Mouse (Mus musculus): Measurements from ENCODE around the gene Stk24. TPM values are rescaled to one million over a fixed set of nuclear protein-coding genes. Genes with fewer than 3 reads are reported as not detected.
A peak's percentile ranks its signal among the peaks of the same experiment; 100 is the strongest.

Stk24 gene
- total RNA-seq, 1 experiment from 2014 or later: 95.8 TPM

DNA sequence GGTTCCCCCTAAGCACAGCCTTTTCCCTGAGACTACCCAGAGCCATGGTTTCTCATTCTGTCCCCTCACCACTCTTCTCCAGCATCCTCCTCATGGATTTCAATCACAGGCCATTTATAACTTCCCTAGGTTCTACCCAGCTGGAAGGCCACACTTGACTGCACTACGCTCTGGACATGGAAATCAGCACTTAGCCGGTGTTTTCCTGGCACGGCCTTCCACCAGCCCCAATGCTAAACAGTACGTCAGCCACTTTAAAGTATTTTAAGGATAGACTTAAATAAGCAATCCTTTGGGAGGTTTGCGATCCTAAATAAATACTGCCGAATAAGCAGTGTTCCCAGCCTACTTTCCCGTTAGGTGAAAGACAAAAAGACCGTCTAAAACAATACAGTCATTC is 29.8 kb downstream of the Stk24 start:
- DNase-seq: no peak

DNA sequence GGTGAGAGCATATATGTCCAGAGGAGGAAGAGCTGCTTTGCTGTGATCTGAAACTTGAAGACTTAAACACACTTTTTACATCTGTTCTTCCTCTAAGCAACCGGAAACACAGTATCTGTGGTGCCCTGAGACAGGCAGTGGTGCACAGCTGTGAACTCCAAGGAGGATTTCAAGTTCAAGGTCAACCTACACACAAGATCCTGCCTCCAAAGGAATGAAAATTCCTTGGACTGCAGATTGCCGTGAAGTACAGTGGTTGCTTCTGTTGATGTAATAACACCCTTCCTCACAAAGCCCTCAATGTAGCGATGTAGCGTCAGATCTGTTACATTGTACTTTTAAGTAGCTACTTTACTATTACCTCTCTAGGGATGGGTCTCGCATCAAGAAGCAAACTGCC is 30.5 kb downstream of the Stk24 start:
- no peak for DNase-seq

- peak; percentile 66 for DNase-seq
Measured at GRCm38 (mm10) chr14:121348256-121348655, 31.6 kb downstream of the Stk24 start.

DNA sequence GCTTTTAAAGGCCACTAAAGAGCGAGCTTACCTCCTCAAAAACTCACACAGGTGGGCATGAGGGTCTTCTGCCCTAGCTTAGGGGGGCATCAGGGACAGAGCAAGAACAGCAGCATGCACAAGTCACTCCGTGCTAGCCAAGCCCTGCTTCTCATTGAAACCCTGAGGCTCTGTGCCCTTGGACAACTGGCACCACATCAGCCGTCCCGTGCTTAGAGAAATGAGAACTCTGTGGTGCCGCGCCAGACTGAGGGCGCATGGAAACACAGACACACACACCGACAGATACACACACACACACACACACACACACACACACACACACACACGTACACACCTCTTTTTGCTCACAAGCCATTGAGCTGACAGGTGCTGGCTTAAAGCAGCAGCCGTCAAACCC is 32.7 kb downstream of the Stk24 start:
- peak; percentile 68 for DNase-seq

- DNase-seq: peak; percentile 63
Measured at GRCm38 (mm10) chr14:121346654-121347053, 33.2 kb downstream of the Stk24 start.

- no peak for DNase-seq
Measured at GRCm38 (mm10) chr14:121346053-121346452, 33.8 kb downstream of the Stk24 start.

DNA sequence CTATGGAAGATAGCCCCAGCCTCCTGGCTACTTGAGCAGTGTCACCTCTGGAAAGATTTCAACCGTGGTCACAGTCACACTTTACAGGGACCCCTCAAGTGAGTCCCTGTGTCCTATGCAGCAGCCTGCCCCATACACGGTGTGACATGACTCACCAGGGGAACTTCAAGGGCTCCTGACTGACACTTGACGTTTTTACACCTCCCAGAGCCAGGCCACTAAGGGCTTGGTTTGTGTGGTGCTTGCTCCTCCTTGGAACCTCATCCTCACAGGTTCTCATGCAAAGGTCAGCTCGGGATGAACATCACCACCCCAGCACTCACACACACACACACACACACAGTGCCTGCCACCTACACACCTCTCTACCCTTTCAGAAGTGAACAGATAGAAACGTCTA is 34.9 kb downstream of the Stk24 start:
- DNase-seq: no peak

- no peak for DNase-seq
Measured at GRCm38 (mm10) chr14:121342885-121343284, 36.9 kb downstream of the Stk24 start.

- DNase-seq: peak; percentile 85
Measured at GRCm38 (mm10) chr14:121339951-121340401, 39.8 kb downstream of the Stk24 start.

- no peak for DNase-seq
Measured at GRCm38 (mm10) chr14:121338819-121339573, 40.8 kb downstream of the Stk24 start.

DNA sequence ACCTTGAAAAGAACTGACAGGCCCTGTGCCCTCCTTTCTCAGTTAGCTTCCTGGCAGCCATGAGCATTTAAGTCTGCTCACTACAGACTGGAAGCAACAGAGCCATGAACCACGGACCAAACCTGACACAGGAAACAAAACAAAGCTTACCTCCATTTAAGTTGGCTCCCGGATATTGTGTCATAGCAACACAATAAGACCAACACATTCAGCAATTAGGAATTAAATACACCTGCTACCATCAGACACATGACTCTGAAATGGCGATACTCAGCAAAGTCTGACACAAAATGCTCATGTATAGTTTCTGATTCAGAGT is 49.8 kb downstream of the Stk24 start:
- DNase-seq: no peak

- no peak for DNase-seq
Measured at GRCm38 (mm10) chr14:121329401-121330089, 50.3 kb downstream of the Stk24 start.

- no peak for DNase-seq
Measured at GRCm38 (mm10) chr14:121328878-121329277, 50.9 kb downstream of the Stk24 start.

GRCm38 (mm10) chr14:121326432-121326831 is 53.4 kb downstream of the Stk24 start:
- no peak for DNase-seq

- no peak for DNase-seq
Measured at GRCm38 (mm10) chr14:121324521-121325330, 55.1 kb downstream of the Stk24 start.

DNA sequence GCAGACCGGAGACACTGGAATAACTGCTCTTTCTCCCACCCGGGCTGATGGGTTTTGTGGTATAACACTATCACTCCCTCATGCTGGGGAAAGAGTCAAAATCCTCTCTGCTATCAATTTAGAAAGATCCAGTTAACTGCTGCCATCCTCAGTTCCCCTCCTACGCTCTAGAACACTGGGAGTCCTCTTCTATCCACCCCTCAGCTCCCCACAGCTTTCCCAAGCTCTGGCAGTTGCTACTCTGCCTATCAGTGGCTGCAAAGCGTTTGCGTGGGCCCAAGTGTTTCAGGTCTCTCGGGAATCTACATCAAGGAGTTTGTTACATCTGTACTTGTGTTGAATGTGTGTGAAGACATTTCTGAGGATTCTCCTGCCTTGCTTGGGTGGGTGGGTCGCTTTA is 57.2 kb downstream of the Stk24 start:
- DNase-seq: no peak

DNA sequence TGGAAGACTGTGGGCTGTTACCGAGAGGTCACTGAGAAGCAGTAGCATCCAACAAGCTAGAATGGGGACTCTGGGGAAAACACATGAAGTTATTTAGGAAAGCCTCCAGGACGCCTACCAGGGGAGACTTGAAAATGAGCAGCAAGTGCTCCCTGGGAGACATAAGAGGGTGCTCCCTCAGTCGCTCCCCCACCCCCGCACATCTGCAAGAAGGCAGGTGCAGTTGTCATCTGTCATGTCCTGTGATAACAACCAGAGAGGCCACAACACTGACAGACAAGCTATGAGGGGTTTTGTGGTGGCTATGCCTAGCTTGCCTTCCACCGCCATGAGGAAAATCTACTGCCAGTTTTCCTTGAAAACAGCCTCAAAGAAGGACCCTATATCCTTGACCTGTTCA is 57.7 kb downstream of the Stk24 start:
- DNase-seq: no peak

GRCm38 (mm10) chr14:121318382-121318781 is 61.4 kb downstream of the Stk24 start:
- DNase-seq: no peak

DNA sequence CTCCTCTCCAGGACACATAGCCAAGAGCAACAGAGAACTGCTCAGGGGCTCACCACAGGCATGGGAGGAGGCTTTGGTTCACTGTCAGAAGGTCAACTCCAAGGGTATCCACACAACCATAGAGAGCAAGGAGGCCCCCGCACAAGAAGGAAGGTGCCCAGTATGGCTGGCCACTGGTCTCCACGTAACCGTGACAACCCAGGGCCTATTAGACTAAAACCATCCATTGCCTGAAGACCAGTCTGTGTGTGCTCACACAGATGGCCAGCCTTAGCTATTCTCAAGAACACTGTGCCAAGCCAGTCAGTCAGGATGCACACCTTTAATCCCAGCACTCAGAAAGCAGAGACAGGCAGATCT is 62.5 kb downstream of the Stk24 start:
- no peak for DNase-seq

DNA sequence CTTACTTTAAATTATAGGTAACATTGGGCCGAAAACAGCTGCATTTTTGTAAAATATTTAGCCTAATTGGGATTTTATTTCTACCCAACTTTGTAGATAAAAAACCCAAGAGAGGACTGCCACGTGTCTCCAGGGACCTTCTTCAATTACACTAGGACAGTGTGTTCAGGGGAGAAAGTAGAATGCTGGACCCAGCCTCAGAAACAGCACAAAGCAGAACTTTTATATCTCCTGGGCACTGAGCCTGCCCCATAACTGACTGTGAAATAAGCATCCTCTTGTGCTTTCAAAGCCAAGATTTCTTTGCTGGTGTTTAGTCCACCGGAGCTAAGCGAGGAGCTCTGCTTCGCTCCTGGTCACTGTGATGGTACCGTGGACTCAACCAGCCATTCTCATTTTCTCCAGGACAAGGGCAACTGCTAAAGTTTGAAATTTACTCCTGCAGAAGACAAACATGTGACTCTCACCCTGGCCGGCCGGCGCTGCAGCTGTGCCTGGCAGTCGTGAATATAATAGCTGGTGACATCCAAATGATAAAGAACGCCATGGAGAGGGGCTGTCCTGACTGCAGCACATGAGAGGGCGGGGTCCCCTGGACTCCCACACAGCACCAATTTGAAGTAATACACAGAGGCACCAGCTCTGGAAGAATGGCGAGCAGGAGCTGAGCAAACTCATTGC is 63.0 kb downstream of the Stk24 start:
- no peak for DNase-seq

DNA sequence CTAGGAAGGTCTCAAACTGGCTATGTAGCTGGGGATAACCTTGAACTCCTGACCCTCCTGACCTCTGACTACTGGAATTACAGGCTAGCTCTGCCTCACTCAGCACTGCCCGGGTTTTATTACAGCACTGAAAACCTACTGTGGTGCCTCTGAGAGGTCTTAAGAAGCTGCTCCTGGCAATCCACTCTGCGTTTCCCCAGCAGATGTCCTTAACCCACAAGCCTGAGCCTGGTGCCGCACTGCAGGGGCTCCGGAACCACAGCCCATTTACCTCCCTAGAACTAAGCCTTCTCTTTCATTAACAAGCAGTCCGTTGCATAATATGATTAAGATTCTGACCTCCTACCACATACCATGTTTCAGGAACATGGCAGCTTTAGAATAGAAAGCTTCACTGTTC is 63.7 kb downstream of the Stk24 start:
- no peak for DNase-seq

GRCm38 (mm10) chr14:121314934-121315333 is 64.9 kb downstream of the Stk24 start:
- DNase-seq: no peak

DNA sequence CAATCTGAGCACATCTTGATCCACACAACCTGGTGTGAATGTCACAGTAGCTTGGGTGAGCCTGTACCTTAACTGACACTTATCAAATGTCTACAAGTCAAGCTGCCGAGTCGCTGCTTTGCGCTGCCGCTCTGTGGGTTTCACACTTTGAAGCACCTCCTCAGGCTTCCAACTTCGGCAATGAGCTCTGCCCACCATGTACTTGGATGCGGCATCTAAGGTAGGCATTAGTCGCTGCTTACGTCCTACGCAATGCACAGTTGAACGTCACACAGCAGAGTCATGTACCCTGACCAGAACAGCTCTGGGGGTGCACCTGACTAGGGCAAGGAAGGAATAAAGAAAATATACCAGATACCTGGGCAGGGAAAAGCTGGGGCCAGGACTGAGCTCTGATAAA is 66.5 kb downstream of the Stk24 start:
- no peak for DNase-seq

Data from adrenal gland, postnatal 14 days (tissue).